Mouse (Mus musculus) hindbrain, embryonic 14.5 days (tissue): ENCODE results near the gene Cfap65. TPM values are rescaled to one million over a fixed set of nuclear protein-coding genes. Genes with fewer than 3 reads are reported as not detected.
A peak's percentile ranks its signal among the peaks of the same experiment; 100 is the strongest.

Source experiments
- ATAC-seq: fragments of 200-750 bp; cut with Nextera tagmentation; 2 replicates; pipeline ENCODE4 v1.8.0; 2017; ENCODE audit warnings: moderate number of reproducible peaks, mild to moderate bottlenecking, moderate TSS enrichment, moderate library complexity; ENCODE audit not compliant: low FRiP score
- DNase-seq: peaks from one replicate; pipeline ENCODE4 v3.0.0-alpha.2; 2015; ENCODE audit warnings: low spot score
- H3K27ac ChIP-seq: fragments of 300-500 bp; sonication (generic); 2 replicates; pipeline ENCODE4 v1.5.1; 2014; ENCODE audit warnings: mild to moderate bottlenecking, moderate library complexity
- H3K27me3 ChIP-seq: fragments of 300-500 bp; sonication (generic); 2 replicates; pipeline ENCODE4 v1.6.1; 2014; ENCODE audit warnings: mild to moderate bottlenecking, low read length, mixed read lengths; ENCODE audit not compliant: control insufficient read depth, insufficient read depth
- H3K36me3 ChIP-seq: fragments of 300-500 bp; sonication (generic); replicated peaks from 2 replicates; pipeline ENCODE4 v1.6.1; 2014; ENCODE audit not compliant: control insufficient read depth, insufficient read depth
- H3K4me1 ChIP-seq: fragments of 300-500 bp; sonication (generic); replicated peaks from 2 replicates; pipeline ENCODE4 v1.6.1; 2014; ENCODE audit warnings: antibody characterized with exemption, low read length, mixed read lengths; ENCODE audit not compliant: control insufficient read depth, insufficient read depth
- H3K4me2 ChIP-seq: fragments of 300-500 bp; sonication (generic); replicated peaks from 2 replicates; pipeline ENCODE4 v1.6.1; 2014; ENCODE audit warnings: mild to moderate bottlenecking, moderate library complexity
- H3K4me3 ChIP-seq: fragments of 300-500 bp; sonication (generic); replicated peaks from 2 replicates; pipeline ENCODE4 v1.5.1; 2014; ENCODE audit warnings: mild to moderate bottlenecking, low read length
- H3K9ac ChIP-seq: fragments of 300-500 bp; sonication (generic); 2 replicates; pipeline ENCODE4 v1.6.1; 2014
- H3K9me3 ChIP-seq: fragments of 300-500 bp; sonication (generic); 2 replicates; pipeline ENCODE4 v1.6.1; 2016; ENCODE audit warnings: low read length; ENCODE audit not compliant: control insufficient read depth
- WGBS: fragments of 180-500 bp; shearing (Covaris S2); extraction: QIAGEN DNeasy Blood & Tissue Kit; methylation state at CpG from one replicate; pipeline ENCODE4 v1.1.7; 2014; 5-methylcytosine and 5-hydroxymethylcytosine counted together
- polyA plus RNA-seq: library from polyadenylated mRNA; unstranded; fragments of >200 nt; fragmentation: Nextera tagmentation; extraction: Ambion mirVana; gene quantifications from 2 replicates; pipeline ENCODE4 v1.2.1, GENCODE M21; 2014

Gene Cfap65
- polyA plus RNA-seq = 1.2 and 1.4 TPM in 2 replicates

GRCm38 (mm10) chr1:74935402-74935801 lies at the start of gene Cfap65:
Cfap65 (minus strand) TSS chr1:74935599.
- Histone ChIP-seq H3K27me3 (peaks cover 38% of the 10 kb centered on the region), H3K36me3 (no peaks in the 10 kb centered on the region), H3K4me2 (peak within 1 kb of the TSS; percentile 45), H3K9me3 (no peaks in the 10 kb centered on the region), H3K9ac (peak within 1 kb of the TSS; percentile 1; the same call in 1 of the 2 replicates), H3K4me3 (peak within 1 kb of the TSS; percentile 23), H3K27ac (no peak within 1 kb of the TSS), H3K4me1 (no peaks in the 10 kb centered on the region)
- ATAC-seq (peak; percentile 68; the same call in 1 of the 2 replicates), DNase-seq (peak; percentile 82)
- 2% methylated on average over 18 of the region's 18 CpGs for WGBS

GRCm38 (mm10) chr1:74977001-74977400 lies 41.6 kb upstream of the Cfap65 start:
- no peaks in the 10 kb centered on the region for H3K36me3 ChIP-seq
- no peak for ATAC-seq

GRCm38 (mm10) chr1:74975936-74976335 lies 40.5 kb upstream of the Cfap65 start:
- Histone ChIP-seq H3K4me1 (no peaks in the 10 kb centered on the region), H3K9ac (no peak overlapping the region), H3K27ac (no peak overlapping the region), H3K4me2 (no peak overlapping the region), H3K9me3 (no peaks in the 10 kb centered on the region), H3K27me3 (no peaks in the 10 kb centered on the region), H3K4me3 (no peak overlapping the region), H3K36me3 (no peaks in the 10 kb centered on the region)
- no peak for ATAC-seq
- WGBS = 90% methylated on average over 1 of the region's 1 CpGs
- DNase-seq = no peak

More at GRCm38 (mm10) chr1:74977001-74977400, 41.6 kb upstream of the Cfap65 start:
- Histone ChIP-seq H3K4me2 (no peak overlapping the region), H3K27ac (no peak overlapping the region), H3K9me3 (no peaks in the 10 kb centered on the region), H3K9ac (no peak overlapping the region), H3K4me3 (no peak overlapping the region), H3K4me1 (no peaks in the 10 kb centered on the region), H3K27me3 (no peaks in the 10 kb centered on the region)
- WGBS = 79% methylated on average over 8 of the region's 8 CpGs
- DNase-seq = no peak

GRCm38 (mm10) chr1:74973590-74973989 lies 38.2 kb upstream of the Cfap65 start:
- Histone ChIP-seq H3K4me2 (no peak overlapping the region), H3K9me3 (no peaks in the 10 kb centered on the region), H3K4me1 (no peaks in the 10 kb centered on the region), H3K4me3 (no peak overlapping the region), H3K9ac (no peak overlapping the region), H3K27me3 (no peaks in the 10 kb centered on the region), H3K36me3 (no peaks in the 10 kb centered on the region), H3K27ac (no peak overlapping the region)
- WGBS = 86% methylated on average over 6 of the region's 6 CpGs
- ATAC-seq = no peak
- no peak for DNase-seq

- DNase-seq (no peak), ATAC-seq (no peak)
- Histone ChIP-seq H3K4me2 (no peak overlapping the region), H3K4me3 (no peak overlapping the region), H3K27me3 (no peaks in the 10 kb centered on the region), H3K27ac (no peak overlapping the region), H3K9me3 (no peaks in the 10 kb centered on the region), H3K9ac (no peak overlapping the region), H3K4me1 (no peaks in the 10 kb centered on the region), H3K36me3 (no peaks in the 10 kb centered on the region)
- WGBS = 68% methylated on average over 4 of the region's 4 CpGs
Measured at GRCm38 (mm10) chr1:74971353-74972050, 36.1 kb upstream of the Cfap65 start.

GRCm38 (mm10) chr1:74967962-74968580 lies 32.7 kb upstream of the Cfap65 start:
- no peak overlapping the region for H3K9ac ChIP-seq
- DNase-seq = no peak
- WGBS = 76% methylated on average over 8 of the region's 8 CpGs

GRCm38 (mm10) chr1:74964494-74965215 lies 29.3 kb upstream of the Cfap65 start:
- ATAC-seq = no peak
- no peak overlapping the region for H3K4me3 ChIP-seq
- no peaks in the 10 kb centered on the region for H3K36me3 ChIP-seq
- no peaks in the 10 kb centered on the region for H3K27me3 ChIP-seq
- H3K9me3 ChIP-seq = no peaks in the 10 kb centered on the region
- no peak overlapping the region for H3K27ac ChIP-seq
- peak; percentile 82 for DNase-seq
- 18% methylated on average over 16 of the region's 16 CpGs for WGBS
- no peaks in the 10 kb centered on the region for H3K4me1 ChIP-seq
- H3K4me2 ChIP-seq = peak overlapping the region; percentile 32
- no peak overlapping the region for H3K9ac ChIP-seq

More at GRCm38 (mm10) chr1:74967962-74968580, 32.7 kb upstream of the Cfap65 start:
- no peak overlapping the region for H3K4me2 ChIP-seq
- no peaks in the 10 kb centered on the region for H3K36me3 ChIP-seq
- H3K4me1 ChIP-seq = no peaks in the 10 kb centered on the region
- no peaks in the 10 kb centered on the region for H3K9me3 ChIP-seq
- no peak overlapping the region for H3K4me3 ChIP-seq
- H3K27me3 ChIP-seq = no peaks in the 10 kb centered on the region
- H3K27ac ChIP-seq = no peak overlapping the region
- ATAC-seq = no peak

- ATAC-seq (no peak), DNase-seq (no peak)
- 0 out of 2 replicates have a peak, but pooled peaks cover 2% of the 10 kb centered on the region for H3K27me3 ChIP-seq
- no peak overlapping the region for H3K4me3 ChIP-seq
- H3K9me3 ChIP-seq = no peaks in the 10 kb centered on the region
- H3K36me3 ChIP-seq = no peaks in the 10 kb centered on the region
- H3K4me1 ChIP-seq = no peaks in the 10 kb centered on the region
- H3K9ac ChIP-seq = no peak overlapping the region
- no peak overlapping the region for H3K4me2 ChIP-seq
- 89% methylated on average over 5 of the region's 5 CpGs for WGBS
- no peak overlapping the region for H3K27ac ChIP-seq
Measured at GRCm38 (mm10) chr1:74962853-74963227, 27.4 kb upstream of the Cfap65 start.

- no peak overlapping the region for H3K9ac ChIP-seq
- 75% methylated on average over 5 of the region's 5 CpGs for WGBS
- ATAC-seq (no peak), DNase-seq (no peak)
- 0 out of 2 replicates have a peak, but pooled peaks cover 4% of the 10 kb centered on the region for H3K27me3 ChIP-seq
- H3K9me3 ChIP-seq = no peaks in the 10 kb centered on the region
- no peaks in the 10 kb centered on the region for H3K36me3 ChIP-seq
- H3K4me2 ChIP-seq = no peak overlapping the region
- H3K27ac ChIP-seq = no peak overlapping the region
- H3K4me1 ChIP-seq = no peaks in the 10 kb centered on the region
- H3K4me3 ChIP-seq = no peak overlapping the region
Measured at GRCm38 (mm10) chr1:74962126-74962852, 26.9 kb upstream of the Cfap65 start.
